Mouse (Mus musculus) granulocyte monocyte progenitor cell, adult 5-6 weeks (primary cell): ENCODE data around the gene Klhl21. TPM values are rescaled to one million over a fixed set of nuclear protein-coding genes. Genes with fewer than 3 reads are reported as not detected.

Experiments used
- ATAC-seq: replicated peaks from 2 replicates; pipeline ENCODE4 v1.8.0; 2016; ENCODE audit warnings: mild to moderate bottlenecking, moderate TSS enrichment, inconsistent platforms; ENCODE audit not compliant: poor library complexity, severe bottlenecking
- total RNA-seq, 2 experiments: library from RNA; stranded (forward) in 1 of 2; stranded (reverse) in 1 of 2; fragments of 200-712, 200-1000 nt in 1 of 2; fragments of >200 nt in 1 of 2; fragmentation: Nextera tagmentation in 1 of 2; gene quantifications; 2 replicates each; pipeline ENCODE4 v1.2.3; 2014 to 2017

The Klhl21 gene
- total RNA-seq, 2 experiments from 2014 or later, result 6.3 to 9.8 TPM

DNA sequence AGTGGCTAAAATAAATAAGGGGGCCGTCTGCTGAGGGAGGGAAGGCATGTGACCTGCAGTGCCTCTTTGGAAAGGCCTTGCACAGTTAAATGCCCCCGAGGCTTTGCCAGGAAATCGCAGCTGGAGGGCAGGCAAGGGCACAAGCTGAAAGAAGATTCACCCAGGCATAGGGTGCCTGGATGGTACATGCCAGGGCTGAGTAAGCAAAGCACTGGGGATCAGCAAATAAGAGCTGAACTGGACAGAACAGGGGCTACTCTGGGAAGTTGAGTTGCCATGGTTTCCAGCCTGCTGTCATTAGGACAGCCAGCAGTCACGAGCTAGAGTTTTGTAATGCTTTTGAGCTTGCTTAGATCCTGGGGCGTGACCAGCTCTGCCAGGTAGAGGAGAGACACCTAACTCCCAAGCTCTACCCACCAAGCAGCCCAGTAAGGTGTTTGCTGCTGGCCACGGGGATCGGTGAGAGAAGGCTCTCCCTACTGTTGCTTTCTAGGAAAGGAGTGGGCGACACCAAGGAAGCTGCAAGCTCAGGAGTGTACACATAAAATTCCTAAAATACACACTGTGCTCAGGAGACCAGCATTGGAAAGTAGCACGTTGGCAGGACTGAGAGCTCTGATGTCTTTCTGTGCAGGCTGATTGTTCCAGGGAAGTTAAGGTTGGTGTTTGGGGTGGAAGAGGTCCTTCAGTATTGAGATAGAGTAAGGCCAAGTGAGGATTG is 53.9 kb downstream of the Klhl21 start:
- no peak for ATAC-seq

DNA sequence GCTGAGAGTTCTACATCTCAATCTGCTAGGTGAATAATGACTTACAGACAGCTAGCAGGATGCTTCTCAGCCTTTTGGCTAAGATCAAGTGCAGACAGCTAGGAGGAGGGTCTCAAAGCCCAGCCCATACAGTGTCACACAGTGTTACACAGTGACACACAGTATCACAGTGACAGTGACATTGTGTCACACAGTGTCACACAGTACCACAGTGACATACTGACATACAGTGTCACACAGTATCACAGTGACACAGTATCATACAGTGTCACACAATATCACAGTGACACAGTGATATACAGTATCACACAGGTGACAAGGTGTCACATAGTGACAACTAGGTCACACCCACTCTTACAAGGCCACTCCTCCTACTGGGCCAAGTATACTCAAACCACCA is 58.7 kb downstream of the Klhl21 start:
- ATAC-seq, result no peak

Other genes starting within 250 kb of the Klhl21 start
- gene Camta1, start 146.9 kb upstream of the Klhl21 start, total RNA-seq (2014; fragmentation: Nextera tagmentation), result 35.5 and 75.7 TPM in 2 replicates
- gene Camta1, start 146.9 kb upstream of the Klhl21 start, total RNA-seq (2017), result 18.5 and 31.9 TPM in 2 replicates
- 73.5 and 77.5 TPM in 2 replicates for gene Dnajc11, start 75.1 kb upstream of the Klhl21 start, total RNA-seq (2014; fragmentation: Nextera tagmentation)
- 57.8 and 71.2 TPM in 2 replicates for gene Dnajc11, start 75.1 kb upstream of the Klhl21 start, total RNA-seq (2017)
- 10.4 and 14.0 TPM in 2 replicates for gene Thap3, start 19.8 kb upstream of the Klhl21 start, total RNA-seq (2014; fragmentation: Nextera tagmentation)
- gene Thap3, start 19.8 kb upstream of the Klhl21 start, total RNA-seq (2017), result 4.9 and 10.8 TPM in 2 replicates
- 1.4 and 5.7 TPM in 2 replicates for gene Phf13, start 12.5 kb upstream of the Klhl21 start, total RNA-seq (2014; fragmentation: Nextera tagmentation)
- gene Phf13, start 12.5 kb upstream of the Klhl21 start, total RNA-seq (2017), result 2.1 and 2.4 TPM in 2 replicates
- gene Zbtb48, start 18.9 kb downstream of the Klhl21 start, total RNA-seq (2014; fragmentation: Nextera tagmentation), result 9.2 and 15.7 TPM in 2 replicates
- gene Zbtb48, start 18.9 kb downstream of the Klhl21 start, total RNA-seq (2017), result 5.2 and 10.3 TPM in 2 replicates
- 1.6 and 3.2 TPM in 2 replicates for gene Tas1r1, start 29.8 kb downstream of the Klhl21 start, total RNA-seq (2014; fragmentation: Nextera tagmentation)
- 1.0 and 2.6 TPM in 2 replicates for gene Tas1r1, start 29.8 kb downstream of the Klhl21 start, total RNA-seq (2017)
- gene Nol9, start 30.5 kb downstream of the Klhl21 start, total RNA-seq (2014; fragmentation: Nextera tagmentation), result 33.7 and 36.5 TPM in 2 replicates
- 30.7 and 40.0 TPM in 2 replicates for gene Nol9, start 30.5 kb downstream of the Klhl21 start, total RNA-seq (2017)
- 0.34 and 7.6 TPM in 2 replicates for gene Plekhg5, start 63.7 kb downstream of the Klhl21 start, total RNA-seq (2014; fragmentation: Nextera tagmentation)
- gene Plekhg5, start 63.7 kb downstream of the Klhl21 start, total RNA-seq (2017), result 1.8 and 2.2 TPM in 2 replicates
- not detected in 2 replicates for gene Tnfrsf25, start 107.1 kb downstream of the Klhl21 start, total RNA-seq (2014; fragmentation: Nextera tagmentation)
- gene Tnfrsf25, start 107.1 kb downstream of the Klhl21 start, total RNA-seq (2017), result 1.6 TPM in 1 of 2 replicates, not detected in the other
- gene Espn, start 143.6 kb downstream of the Klhl21 start, total RNA-seq (2014; fragmentation: Nextera tagmentation), result 1.8 TPM in 1 of 2 replicates, not detected in the other
- 0.43 TPM in 1 of 2 replicates, not detected in the other for gene Espn, start 143.6 kb downstream of the Klhl21 start, total RNA-seq (2017)
- gene Hes2, start 150.1 kb downstream of the Klhl21 start, total RNA-seq (2014; fragmentation: Nextera tagmentation), result not detected in 2 replicates
- gene Hes2, start 150.1 kb downstream of the Klhl21 start, total RNA-seq (2017), result not detected in 2 replicates
- 124 and 134 TPM in 2 replicates for gene Acot7, start 169.3 kb downstream of the Klhl21 start, total RNA-seq (2014; fragmentation: Nextera tagmentation)
- 79.4 and 89.5 TPM in 2 replicates for gene Acot7, start 169.3 kb downstream of the Klhl21 start, total RNA-seq (2017)